Mouse (Mus musculus): ENCODE results near the gene Shbg.

The Shbg gene

GRCm38 (mm10) chr11:69575220-69575619 lies 42.5 kb downstream of the Shbg start:
- no peak for DNase-seq (ENCODE audit: extremely low read depth, low read depth)

- DNase-seq (ENCODE audit: extremely low read depth, low read depth), result no peak
These were observed 52.6 kb downstream of the Shbg start for GRCm38 (mm10) chr11:69565131-69565530.
